Mouse (Mus musculus) thymus, postnatal 36 days (tissue): Measurements from ENCODE around the gene Ankrd13a.
"Not testable (repeated sequence)": the region's sequence is repeated elsewhere in the genome, so short reads cannot be mapped to it uniquely, and the experiment has no call there.

Source experiments
- DNase-seq, 2 experiments: peaks; one replicate each; pipeline ENCODE4 v3.0.0; 2022; ENCODE audit warnings: mixed read lengths in 2 of 2

The Ankrd13a gene

DNA sequence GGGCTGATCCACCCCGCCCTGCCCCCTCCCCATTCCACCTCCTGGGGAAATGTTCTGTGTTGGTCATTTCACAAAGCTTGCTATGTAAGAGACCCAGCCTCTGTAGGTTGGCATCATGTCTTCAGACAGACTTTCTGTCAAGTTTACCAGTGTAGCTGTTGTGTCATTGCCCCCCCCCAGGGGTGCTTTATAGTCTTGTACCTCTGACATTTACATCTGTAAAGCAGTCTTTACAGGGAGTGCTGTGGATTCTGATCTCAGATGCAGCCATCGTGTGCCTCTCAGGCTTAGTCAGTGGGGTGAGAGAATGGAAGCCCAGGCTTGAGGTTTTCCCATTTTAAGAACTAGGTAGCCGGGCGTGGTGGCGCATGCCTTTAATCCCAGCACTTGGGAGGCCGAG, 27.4 kb downstream of the Ankrd13a start:
- DNase-seq = no peak

- DNase-seq = no peak
Measured at GRCm38 (mm10) chr5:114803231-114803630, 28.8 kb downstream of the Ankrd13a start.

- no peak for DNase-seq
Measured at GRCm38 (mm10) chr5:114804335-114804734, 29.9 kb downstream of the Ankrd13a start.

DNA sequence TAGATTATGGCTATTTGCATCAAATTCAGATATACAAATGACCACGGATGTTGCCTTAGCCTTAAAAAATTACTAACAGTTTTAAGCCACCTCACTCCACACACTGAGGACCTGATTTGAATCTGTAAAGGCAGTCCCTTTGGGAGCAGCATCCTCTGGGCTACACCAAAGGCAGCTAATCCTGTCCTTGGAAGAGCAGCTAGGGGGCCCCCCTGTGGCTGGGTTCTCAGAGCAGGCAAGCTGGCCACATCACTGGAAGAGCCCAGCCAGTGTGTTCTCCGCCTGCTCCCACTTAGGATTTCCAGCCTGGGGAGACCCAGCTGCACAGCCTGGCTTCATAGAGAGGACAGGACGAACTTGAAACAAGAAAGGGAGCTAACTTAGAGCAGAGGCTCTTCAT, 30.5 kb downstream of the Ankrd13a start:
- peak in 1 of 2 experiments; percentile 41 for DNase-seq

DNA sequence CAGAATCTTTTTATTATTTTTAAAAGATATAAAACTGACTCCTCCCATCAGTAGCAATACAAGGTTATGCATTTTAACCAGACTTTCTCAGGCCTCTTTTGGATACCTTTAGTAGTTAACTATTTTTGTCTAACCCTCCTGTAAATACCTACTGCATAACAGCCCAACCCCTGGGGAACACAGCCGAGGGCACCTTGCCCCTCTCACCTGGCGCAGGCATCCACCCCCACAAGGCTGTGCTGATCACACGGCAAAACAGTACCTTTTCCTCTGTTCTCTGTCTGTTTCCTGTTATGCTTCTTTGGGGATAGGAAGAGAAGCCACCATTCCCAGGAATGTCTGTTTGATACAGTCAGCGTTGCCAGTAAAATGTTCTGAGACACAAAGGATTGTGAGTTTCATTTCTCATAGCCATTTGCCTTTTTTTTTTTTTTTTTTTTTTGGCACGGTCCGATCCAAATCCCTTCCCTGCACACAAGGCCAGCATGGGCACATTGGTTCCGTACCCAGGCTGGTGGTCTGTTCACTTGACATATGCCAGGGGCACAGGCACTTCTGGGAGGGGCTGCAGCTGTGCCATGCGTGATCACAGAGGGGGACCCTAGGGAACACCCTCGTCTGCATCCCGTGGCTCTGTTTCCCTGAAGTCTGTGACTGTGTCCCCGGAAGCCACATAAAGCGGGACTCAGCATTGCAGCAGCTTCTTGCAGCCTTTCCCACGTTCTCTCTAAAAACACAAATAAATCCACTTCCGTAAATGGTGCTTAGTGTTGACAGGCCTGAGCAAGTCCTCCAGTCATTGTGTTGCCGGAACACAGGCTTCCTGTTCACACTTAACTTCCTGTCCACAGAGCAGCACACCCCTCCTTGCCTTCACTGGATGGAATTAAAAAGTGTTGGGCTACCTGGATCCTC, 31.2 kb downstream of the Ankrd13a start:
- peak; percentile 28 to 42 for DNase-seq

DNA sequence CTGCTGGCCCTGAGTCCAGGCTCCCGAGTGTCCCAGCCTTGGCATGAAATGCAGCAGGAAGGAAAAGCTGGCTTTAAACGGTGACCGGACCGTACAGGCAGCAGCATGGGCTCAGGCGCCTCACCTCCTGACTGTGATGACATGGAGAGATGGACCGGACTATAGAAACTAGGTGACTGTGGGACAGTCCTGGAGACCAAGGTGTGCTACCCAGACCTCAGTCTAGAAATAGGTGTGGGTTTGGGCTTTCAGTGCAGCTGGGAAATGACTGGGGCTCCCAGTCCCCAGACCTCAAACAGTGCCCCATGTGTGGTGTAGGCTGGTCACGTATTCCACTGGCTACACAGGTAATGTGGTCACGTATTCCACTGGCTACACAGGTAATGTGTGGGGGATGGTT, 32.2 kb downstream of the Ankrd13a start:
- no peak for DNase-seq

DNA sequence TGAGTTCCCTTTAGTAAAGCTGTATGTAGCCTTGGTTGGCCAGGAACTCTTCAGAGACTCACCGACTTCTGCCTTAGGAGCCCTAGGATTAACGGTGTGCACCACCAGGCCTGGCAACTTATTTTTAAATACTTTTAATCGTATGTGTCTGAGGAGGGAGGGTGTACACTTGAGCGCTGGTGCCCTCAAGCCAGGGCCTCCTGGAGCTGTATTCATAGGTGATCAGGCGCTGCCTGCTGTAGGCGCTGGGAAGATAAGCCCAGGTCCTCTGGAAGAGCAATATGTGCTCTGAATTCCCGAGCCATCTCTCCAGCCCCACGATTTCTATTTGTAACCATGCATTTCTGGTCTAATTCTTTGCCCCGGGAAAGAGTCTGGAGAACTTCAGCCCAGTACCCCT, 32.6 kb downstream of the Ankrd13a start:
- no peak for DNase-seq

GRCm38 (mm10) chr5:114807468-114807867, 33.0 kb downstream of the Ankrd13a start:
- no peak for DNase-seq

- no peak for DNase-seq
Measured at GRCm38 (mm10) chr5:114807893-114808292, 33.4 kb downstream of the Ankrd13a start.

DNA sequence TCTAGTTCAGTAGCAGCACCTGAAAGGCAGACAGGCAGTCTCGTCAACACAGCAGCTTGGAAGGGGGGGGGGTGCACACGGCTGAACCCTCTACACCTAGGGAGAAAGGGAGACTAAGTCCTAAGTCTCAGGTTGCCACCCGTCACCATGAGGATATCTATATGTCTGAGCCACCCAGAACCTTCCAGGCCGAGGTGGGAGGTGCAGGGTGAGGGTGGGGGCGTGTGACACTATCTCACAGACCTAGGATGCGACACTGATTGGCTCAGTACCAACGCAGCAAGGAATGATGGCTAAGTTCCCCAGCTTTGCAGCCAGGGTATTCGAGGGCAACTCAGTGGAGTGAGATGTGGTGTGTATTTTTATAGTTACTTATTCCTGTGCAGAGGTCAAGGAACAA, 33.9 kb downstream of the Ankrd13a start:
- no peak for DNase-seq

DNA sequence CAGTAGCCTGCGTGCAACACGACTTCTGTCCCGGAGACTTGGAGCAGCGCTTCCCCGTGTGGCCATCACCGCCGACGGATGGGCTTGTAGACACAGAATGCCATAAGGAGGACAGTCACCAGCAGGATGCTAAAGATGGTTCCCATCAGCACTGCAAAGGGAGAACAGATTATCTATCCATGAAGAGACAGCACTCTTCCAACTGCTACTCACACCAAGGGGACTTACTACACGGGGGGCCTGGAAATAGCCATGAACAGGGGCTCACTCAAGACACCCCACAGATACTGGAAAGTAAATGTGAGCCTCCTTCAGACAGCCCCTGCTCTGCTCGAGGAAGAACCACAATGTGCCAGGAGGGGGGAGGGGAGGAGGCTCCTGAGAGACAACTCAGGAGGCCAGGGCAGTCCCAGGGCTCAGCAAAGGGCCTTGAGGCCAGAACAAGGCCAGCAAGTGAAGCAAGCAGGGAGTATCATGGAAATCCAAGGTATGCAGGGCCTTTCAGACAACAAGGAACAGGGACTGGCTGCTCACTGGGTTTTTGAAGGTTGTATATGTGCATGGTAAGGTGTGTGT, 34.8 kb downstream of the Ankrd13a start:
- DNase-seq = no peak

DNA sequence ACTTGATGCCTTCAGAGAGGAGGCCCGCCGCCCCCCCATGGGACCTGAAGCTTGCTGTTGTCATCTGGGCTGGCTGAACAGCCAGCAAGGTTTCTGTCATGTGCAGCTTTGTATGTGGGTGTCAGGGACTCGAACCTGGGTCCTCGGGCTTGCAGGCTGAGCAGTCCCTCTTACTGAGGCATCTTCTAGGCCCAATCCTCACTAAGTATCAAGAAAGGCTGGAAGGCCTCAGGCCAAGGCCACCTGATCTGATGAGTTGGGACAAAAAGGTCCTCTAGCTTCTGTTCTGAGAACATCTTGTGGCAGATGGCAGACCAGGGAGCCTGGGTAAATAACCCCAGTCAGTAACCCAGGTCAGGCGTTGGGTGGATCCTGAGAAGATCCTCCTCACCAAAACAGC, 35.3 kb downstream of the Ankrd13a start:
- no peak for DNase-seq

DNA sequence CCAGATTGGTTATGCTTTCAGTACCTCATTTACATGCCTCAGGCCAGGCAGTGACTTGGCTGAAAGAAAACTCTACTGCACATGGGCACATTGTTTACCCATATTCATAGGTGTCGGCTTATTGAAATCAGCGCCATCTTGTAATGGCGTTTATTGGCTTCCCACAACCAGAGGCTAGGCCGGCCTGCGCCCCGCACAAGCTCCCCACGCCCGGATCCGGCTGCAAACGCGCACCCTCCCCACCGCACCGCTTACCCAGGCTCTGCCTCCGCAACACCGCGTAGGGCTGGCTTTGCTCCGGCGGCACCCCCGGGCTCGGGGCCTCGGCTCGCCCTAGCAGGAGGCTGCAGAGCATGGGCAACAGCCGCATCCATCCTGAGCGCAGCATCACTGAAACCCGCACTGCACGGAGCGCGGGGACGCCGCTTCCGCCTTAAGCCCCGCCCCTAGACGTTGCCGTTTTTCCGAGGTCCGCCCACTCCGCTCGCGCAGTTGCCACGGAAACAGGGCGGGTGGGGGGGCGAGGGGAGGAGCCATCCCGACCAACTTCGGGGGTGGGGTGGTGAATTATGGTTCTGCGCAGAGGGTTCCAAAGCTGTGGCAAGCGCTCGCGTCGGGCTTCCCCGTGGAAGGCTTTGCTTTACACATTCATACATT, 39.2 kb downstream of the Ankrd13a start:
- DNase-seq = peak; percentile 84 to 87

DNA sequence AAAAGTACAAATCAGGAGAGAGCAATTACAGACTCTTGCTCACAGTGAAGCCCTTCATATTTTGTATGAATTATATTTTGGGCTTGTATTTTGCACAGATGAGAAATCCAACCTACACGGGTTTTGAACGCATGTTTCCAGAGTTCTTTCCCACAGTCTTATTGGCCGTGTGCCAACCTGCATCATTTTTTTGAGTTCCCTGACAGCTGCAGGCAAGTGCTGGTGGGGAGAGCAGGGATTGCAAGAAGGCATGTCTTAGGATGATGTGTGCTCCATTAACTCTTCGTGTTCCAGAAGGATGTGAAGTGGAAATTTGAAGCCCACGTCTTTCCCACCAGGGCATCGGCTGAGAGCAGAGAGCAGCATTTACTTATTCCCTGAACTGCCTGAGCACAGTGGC, 42.1 kb downstream of the Ankrd13a start:
- DNase-seq = no peak

GRCm38 (mm10) chr5:114818124-114818523, 43.6 kb downstream of the Ankrd13a start:
- DNase-seq = no peak

DNA sequence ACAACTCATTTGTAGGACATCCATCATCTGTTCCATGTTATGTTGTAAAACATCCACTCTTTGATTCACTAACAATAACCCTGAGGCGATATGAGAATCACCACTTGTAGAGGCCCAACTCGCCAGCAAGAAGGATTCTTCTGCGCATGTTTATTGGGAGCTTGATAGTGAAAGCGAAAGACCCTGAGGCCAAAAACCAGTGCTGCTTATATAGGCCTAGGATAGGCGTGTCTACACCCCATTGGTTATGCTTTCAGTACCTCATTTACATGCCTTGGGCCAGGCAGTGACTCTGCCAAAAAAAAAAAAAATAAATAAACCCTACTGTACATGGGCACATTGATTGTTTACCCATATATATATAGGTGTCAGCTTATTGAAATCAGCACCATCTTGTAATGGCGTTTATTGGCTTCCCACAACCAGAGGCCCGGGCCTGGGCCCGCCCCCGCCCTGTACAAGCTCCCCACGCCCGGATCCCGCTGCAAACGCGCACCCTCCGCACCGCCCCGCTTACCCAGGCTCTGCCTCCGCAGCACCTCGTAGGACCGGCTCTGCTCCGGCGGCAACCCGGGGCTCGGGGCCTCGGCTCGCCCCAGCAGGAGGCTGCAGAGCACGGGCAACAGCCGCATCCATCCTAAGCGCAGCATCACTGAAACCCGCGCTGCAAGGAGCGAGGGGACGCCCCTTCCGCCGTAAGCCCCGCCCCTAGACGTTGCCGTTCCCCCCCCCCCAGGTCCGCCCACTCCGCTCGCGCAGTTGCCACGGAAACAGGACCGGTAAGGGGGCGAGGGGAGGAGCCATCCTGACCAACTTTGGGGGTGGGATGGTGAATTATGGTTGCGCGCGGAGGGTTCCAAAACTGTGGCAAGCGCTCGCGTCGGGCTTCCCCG, 48.6 kb downstream of the Ankrd13a start, which contains the start of gene 1500011B03Rik:
Gene 1500011B03Rik, minus strand, starts transcription at position 673 of the 893 bp plus-strand sequence.
- DNase-seq = peak; percentile 69 to 78

- DNase-seq = peak; percentile 54 to 59
Measured at GRCm38 (mm10) chr5:114824197-114824596, 49.7 kb downstream of the Ankrd13a start.

GRCm38 (mm10) chr5:114825978-114826691, 51.7 kb downstream of the Ankrd13a start:
- peak; percentile 84 to 90 for DNase-seq

GRCm38 (mm10) chr5:114827427-114827826, 53.0 kb downstream of the Ankrd13a start:
- no peak for DNase-seq

GRCm38 (mm10) chr5:114829740-114830139, 55.3 kb downstream of the Ankrd13a start:
- no peak for DNase-seq

GRCm38 (mm10) chr5:114836886-114837285, 62.4 kb downstream of the Ankrd13a start:
- no peak for DNase-seq

GRCm38 (mm10) chr5:114840481-114840880, 66.0 kb downstream of the Ankrd13a start:
- DNase-seq = not testable (repeated sequence)
